Mouse (Mus musculus): ENCODE data around the gene Gm3739. TPM values are rescaled to one million over a fixed set of nuclear protein-coding genes. Genes with fewer than 3 reads are reported as not detected.

Gm3739 gene
- not detected in 2 replicates for polyA plus RNA-seq (2012; ENCODE audit: low replicate concordance)

DNA sequence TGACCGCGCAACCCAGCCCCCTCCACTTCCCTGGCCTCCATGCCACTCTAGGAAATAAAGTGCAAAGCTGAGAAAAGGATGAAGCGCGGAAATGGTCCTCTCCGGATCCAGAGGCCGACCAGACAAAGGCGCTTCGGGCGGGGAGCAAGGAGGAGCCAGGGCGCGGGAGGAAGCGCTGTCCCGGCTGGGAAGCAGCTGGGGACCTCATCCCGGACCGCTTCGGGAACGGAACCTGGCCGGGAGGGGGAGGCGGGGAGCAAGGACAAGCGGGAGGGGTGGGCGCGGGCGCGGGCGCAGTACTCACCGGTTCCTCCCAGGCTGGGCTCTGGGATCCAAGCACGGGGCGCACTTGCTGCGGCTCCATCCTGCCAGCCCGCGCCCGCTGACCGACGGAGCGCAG lies at the start of gene Gm3739:
TSS of gene Gm3739 (minus strand) at position 389 of the 400 bp plus-strand sequence.

DNA sequence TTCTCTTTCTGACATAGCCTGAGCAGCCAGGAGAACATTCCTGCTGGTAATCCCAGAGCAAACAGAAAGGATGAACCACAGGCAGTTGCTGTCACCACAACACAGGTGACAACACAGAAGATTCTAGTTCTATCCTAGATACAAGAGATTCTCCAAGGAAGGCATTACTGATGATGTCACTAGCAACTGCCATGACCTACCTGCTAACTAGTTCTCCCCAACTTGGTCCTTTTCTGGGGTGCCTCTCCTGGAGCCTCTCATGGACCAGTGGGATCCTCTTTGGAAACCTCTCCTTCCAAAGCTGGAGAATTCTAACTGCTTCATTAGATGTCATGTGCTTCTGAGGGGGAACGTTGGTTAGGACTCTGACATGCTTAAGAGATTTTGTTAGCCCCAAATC lies 17.4 kb upstream of the Gm3739 start, which contains the start of gene Gm5797:
TSS of gene Gm5797 (minus strand) at position 101 of the 400 bp plus-strand sequence.

DNA sequence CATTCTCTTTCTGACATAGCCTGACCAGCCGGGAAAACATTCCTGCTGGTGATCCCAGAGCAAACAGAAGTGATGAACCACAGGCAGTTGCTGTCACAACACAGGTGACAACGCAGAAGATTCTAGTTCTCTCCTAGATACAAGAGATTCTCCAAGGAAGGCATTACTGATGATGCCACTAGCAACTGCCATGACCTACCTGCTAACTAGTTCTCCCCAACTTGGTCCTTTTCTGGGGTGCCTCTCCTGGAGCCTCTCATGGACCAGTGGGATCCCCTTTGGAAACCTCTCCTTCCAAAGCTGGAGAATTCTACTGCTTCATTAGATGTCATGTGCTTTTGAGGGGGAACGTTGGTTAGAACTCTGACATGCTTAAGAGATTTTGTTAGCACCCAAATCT lies 50.2 kb downstream of the Gm3739 start, which contains the start of gene Gm3727:
TSS of gene Gm3727 (minus strand) at position 101 of the 400 bp plus-strand sequence.

Other genes starting within 250 kb of the Gm3739 start
- not detected in 2 replicates for gene Gm3696, start 214.4 kb downstream of the Gm3739 start, polyA plus RNA-seq (2012; ENCODE audit: low replicate concordance)
- not detected in 2 replicates for gene Gm6676, start 189.6 kb downstream of the Gm3739 start, polyA plus RNA-seq (2012; ENCODE audit: low replicate concordance)
- gene Gm3512, start 140.5 kb downstream of the Gm3739 start, polyA plus RNA-seq (2012; ENCODE audit: low replicate concordance), result not detected in 2 replicates
- gene Gm16434, start 120.5 kb downstream of the Gm3739 start, polyA plus RNA-seq (2012; ENCODE audit: low replicate concordance), result not detected in 2 replicates
- gene Gm3727, start 50.3 kb downstream of the Gm3739 start, polyA plus RNA-seq (2012; ENCODE audit: low replicate concordance), result not detected in 2 replicates
- not detected in 2 replicates for gene Gm5797, start 17.3 kb upstream of the Gm3739 start, polyA plus RNA-seq (2012; ENCODE audit: low replicate concordance)
- gene Gm8374, start 50.1 kb upstream of the Gm3739 start, polyA plus RNA-seq (2012; ENCODE audit: low replicate concordance), result not detected in 2 replicates
- 0.28 TPM in 1 of 2 replicates, not detected in the other for gene Gm3755, start 135.9 kb upstream of the Gm3739 start, polyA plus RNA-seq (2012; ENCODE audit: low replicate concordance)
- gene Gm3752, start 168.7 kb upstream of the Gm3739 start, polyA plus RNA-seq (2012; ENCODE audit: low replicate concordance), result not detected in 2 replicates